Mouse (Mus musculus) embryonic stem cell, embryonic (primary cell): ENCODE measurements at regions not wholly inside any gene's neighbourhood (a gene's known extent, or its start where the extent isn't known, plus 50 kb on each side); places are given as distances from the start of the nearest gene placed in this dataset.

Experiments
- CTCF ChIA-PET, 4 experiments: fragments of 300-600 bp in 2 of 4; fragments of 350-600 bp in 2 of 4; sonication (Branson Sonifier 250); formaldehyde crosslinking; loops; one replicate each; lab custom pipeline; 2022; ENCODE audit warnings: inconsistent platforms in 2 of 4; lab: Charles Lee
- POLR2A ChIA-PET, 4 experiments: fragments of 300-600 bp in 2 of 4; fragments of 350-600 bp in 2 of 4; sonication (Branson Sonifier 250); formaldehyde crosslinking; loops; one replicate each; lab custom pipeline; 2022; ENCODE audit warnings: antibody characterized with exemption in 4 of 4, inconsistent platforms in 1 of 4; lab: Charles Lee

GRCm38 (mm10) chr2:117970631-117971030 is 141.0 kb upstream of the Thbs1 start:
- ChIA-PET CTCF (no interaction called here), POLR2A (no interaction called here)

- CTCF ChIA-PET, result no interaction called here
- POLR2A ChIA-PET, result interaction anchor here in 1 of 4 experiments (0.5 kb wide), 1 partner anchor 546 kb away, joined by 3 read pairs; no protein-coding TSS in a partner anchor
Observed at GRCm38 (mm10) chr2:117977033-117977432, 134.6 kb upstream of the Thbs1 start.

GRCm38 (mm10) chr2:117980856-117981255 is 130.8 kb upstream of the Thbs1 start:
- ChIA-PET POLR2A (no interaction called here), CTCF (no interaction called here)

GRCm38 (mm10) chr2:117984569-117984968 is 127.1 kb upstream of the Thbs1 start:
- ChIA-PET POLR2A (no interaction called here), CTCF (interaction anchor here in 1 of 4 experiments (0.6 kb wide), 1 partner anchor 52 kb away, joined by 3 read pairs; no protein-coding TSS in a partner anchor)

DNA sequence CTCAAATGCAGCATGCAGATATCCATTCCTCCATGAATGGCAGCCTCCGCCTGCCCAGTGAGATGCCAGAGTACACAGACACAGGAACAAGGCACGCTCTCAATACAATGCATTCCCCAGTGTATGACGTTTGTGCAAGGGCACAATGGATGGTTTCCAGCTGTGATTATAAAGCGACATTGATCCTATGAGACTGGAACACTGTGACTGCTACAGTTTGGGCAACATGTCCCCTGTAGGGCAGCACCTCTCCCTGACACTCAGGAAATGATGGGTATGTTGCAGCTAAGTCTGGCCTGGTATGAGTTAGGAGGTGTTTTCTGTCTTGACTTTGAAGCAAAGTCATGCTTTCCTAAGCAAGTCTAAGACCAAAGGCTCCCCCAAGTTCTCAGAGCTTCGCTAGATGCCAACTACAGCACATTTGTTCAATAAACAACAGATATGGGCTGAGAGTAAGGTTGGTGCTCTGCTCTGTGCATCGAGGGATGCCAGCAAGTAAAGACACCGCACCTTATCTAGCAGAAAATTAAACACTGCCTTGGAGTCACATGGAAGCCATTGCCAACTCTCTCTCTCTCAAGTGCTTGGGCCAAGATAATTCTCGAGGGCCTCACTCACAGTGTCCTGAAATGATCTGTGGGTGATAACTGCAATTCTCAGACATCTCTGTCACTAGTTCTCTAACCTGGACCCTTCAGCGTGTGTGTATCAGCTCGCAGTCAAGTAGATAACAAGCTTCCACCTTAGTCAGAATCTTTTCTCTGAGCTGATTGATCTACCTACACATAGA is 124.1 kb upstream of the Thbs1 start:
- CTCF ChIA-PET, result no interaction called here
- POLR2A ChIA-PET, result no interaction called here

- ChIA-PET POLR2A (no interaction called here), CTCF (no interaction called here)
Observed at GRCm38 (mm10) chr2:117988396-117989173, 123.1 kb upstream of the Thbs1 start.

DNA sequence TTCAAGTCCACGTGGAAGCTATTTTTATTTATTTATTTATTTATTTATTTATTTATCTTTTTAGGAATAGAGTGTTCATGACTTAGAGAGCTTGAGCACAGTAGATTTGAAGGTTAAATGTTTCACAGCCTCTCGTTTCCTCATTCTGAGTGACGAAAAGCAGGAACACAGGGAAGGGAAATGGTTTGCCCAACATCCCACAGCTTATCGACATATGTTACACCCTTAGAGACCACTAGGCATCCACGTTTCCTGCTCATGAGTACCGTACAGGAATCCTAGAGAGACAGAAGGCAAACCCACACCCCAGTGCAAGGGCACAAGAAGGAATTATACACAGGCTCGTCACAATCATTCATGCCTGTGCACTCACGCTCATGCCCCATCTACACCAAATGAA is 122.5 kb upstream of the Thbs1 start:
- POLR2A ChIA-PET, result no interaction called here
- CTCF ChIA-PET, result no interaction called here

DNA sequence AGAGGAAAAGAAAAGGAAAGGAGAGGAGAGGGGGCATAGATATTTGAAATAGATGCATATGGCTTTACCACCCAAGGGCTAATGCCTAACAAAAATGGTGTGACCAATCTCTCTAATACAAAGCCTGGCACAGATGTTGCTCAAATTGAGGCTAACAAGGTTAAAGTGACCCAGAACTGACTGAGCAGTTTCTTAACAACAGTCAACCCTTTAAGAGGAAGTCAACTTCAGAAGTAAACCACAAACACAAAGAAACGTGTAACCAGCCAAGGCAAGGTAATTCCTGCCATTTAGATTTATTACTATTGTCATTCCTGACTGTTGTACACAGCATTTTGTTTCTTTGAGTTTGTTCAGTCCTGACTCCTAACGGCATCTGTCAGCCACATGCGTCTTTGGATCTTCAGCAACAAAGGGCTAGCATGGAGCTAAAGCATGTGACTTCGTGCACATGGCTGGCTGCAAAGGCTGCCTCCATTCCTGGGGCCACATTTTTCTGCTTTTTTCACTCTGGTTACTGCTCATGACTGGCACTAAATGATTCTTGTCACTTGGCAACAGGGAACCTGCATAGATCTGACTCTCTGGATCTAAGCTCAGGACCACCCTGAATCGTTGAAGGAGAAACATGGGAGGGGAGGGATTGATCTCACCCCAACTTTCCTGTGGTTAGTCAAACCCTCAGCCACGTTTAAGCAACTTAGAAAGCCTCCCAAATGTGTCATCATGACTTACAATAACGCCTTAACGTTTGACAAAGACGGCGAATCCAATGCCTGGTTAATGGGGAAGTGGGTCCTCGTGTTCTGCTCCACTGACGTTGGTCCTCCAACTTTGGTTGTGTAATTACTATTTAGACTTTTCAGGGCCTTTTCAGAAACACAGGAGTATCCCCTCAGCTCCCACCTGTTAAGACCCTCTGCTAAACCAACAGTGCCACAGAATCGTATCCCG is 115.3 kb upstream of the Thbs1 start:
- ChIA-PET CTCF (no interaction called here), POLR2A (no interaction called here)

- CTCF ChIA-PET, result no interaction called here
- POLR2A ChIA-PET, result no interaction called here
Observed at GRCm38 (mm10) chr2:117999641-118000040, 112.0 kb upstream of the Thbs1 start.

- ChIA-PET POLR2A (no interaction called here), CTCF (no interaction called here)
Observed at GRCm38 (mm10) chr2:118004191-118004590, 107.5 kb upstream of the Thbs1 start.

- CTCF ChIA-PET, result interaction anchor here in 1 of 4 experiments (0.6 kb wide), 1 partner anchor 192 kb away, joined by 3 read pairs; no protein-coding TSS in a partner anchor
- POLR2A ChIA-PET, result no interaction called here
Observed at GRCm38 (mm10) chr2:118007539-118008427, 103.9 kb upstream of the Thbs1 start.

DNA sequence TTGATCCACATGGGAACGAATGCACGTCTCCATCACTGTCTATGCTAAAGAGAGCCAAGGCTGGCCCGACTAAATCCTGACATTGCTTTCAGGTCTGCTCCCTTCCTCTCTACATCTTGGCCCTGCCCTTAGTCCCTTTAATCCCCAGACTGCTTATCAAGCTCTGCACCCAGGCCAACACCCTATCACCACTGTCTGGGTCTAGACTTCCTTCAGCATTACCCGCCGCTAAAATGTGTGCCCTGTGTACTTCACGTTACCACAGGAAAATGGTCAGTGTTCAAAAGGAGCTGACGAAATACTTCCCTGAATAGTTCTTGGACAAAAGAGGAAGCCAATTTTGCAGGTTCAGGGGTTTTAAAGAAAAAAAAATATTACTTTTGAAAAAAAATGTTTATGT is 100.0 kb upstream of the Thbs1 start:
- CTCF ChIA-PET, result interaction anchor here in 1 of 4 experiments (0.7 kb wide), 1 partner anchor 801 kb away, joined by 3 read pairs; no protein-coding TSS in a partner anchor
- POLR2A ChIA-PET, result no interaction called here

GRCm38 (mm10) chr2:118012211-118012610 is 99.5 kb upstream of the Thbs1 start:
- ChIA-PET POLR2A (no interaction called here), CTCF (interaction anchor here in 1 of 4 experiments (0.7 kb wide), 1 partner anchor 801 kb away, joined by 3 read pairs; no protein-coding TSS in a partner anchor)

GRCm38 (mm10) chr2:118013156-118013555 is 98.5 kb upstream of the Thbs1 start:
- ChIA-PET CTCF (no interaction called here), POLR2A (no interaction called here)

DNA sequence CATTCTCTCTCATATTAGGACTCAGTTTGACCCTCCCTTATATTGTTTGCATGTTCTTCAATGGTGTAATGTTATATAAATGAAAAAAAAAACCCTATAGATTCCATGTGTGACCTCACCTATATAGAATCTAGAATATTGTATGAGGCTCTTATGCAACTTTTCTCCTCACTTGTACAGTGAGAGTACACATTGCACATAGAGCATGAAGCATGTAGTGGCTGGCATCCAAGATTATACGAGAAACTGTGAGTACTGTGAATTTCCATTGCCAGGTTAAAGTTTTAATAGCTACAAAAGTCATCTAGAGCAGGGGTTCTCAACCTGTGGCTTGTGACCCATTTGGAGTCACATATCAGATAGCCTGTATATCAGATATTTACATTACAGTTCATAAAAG is 96.5 kb upstream of the Thbs1 start:
- POLR2A ChIA-PET, result no interaction called here
- CTCF ChIA-PET, result no interaction called here

DNA sequence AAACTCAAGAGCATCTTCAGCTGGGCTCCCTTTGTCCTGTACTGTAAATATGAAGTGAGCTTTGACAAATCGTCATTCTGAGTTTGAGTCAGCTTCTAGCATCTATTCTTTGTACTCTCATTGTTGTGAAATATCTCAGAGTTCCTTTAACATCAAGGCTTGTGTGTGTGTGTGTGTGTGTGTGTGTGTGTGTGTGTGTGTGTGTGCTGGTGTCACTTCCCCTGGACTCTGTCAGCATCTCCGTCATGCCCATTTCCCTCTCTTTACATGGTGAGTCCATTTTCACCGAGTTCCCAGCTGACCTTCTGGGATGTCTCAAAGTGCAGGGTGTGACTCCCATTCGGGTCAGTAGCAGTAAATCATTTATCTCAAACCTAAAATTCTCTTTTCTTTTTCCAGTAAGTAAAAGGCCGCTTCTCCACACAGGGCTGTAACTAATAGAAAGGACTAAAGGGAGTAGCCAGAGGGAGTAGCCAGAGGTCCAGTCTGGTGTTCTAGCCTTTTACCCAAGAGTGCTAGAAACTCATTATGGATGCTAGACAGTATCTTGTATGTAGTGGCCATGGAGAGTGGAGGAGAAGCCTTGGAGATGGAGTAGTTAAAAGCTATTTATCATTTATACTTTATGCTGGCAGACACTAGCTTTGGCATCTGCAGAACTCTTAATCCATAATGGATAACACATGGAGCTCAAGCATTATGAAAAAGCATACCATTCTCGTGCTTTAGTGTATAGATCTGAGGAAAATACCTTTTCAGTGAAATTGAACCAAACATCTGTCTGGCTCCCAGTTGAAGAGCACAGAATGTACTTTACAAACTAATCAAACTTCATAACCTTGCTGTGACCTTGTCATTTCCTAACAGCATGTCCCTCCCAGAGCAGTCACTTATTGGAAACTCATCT is 85.6 kb upstream of the Thbs1 start:
- CTCF ChIA-PET, result no interaction called here
- POLR2A ChIA-PET, result interaction anchor here in 1 of 4 experiments (0.6 kb wide), 1 partner anchor 789 kb away, joined by 3 read pairs; no protein-coding TSS in a partner anchor

DNA sequence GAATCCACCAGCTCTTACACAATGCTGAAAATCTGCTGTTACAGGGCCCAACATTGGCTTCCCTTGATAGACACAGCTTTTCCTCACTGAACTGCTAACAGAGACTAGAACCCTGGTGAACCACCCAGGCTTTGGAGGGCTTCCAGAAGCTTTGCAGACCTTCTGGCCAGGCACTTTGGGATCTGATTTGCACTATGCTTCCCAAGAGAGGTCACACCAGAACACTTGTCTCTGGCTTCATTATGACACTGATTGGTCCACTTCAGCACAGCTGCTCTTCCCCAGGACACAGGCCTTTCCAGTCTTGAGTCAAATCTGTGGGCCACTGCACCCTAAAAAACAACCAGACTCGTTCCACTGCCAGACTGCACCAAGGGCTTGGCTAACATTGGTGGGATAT is 82.8 kb upstream of the Thbs1 start:
- POLR2A ChIA-PET, result no interaction called here
- CTCF ChIA-PET, result no interaction called here
